Mouse (Mus musculus): Measurements from ENCODE around the gene Fbxw8.

DNA sequence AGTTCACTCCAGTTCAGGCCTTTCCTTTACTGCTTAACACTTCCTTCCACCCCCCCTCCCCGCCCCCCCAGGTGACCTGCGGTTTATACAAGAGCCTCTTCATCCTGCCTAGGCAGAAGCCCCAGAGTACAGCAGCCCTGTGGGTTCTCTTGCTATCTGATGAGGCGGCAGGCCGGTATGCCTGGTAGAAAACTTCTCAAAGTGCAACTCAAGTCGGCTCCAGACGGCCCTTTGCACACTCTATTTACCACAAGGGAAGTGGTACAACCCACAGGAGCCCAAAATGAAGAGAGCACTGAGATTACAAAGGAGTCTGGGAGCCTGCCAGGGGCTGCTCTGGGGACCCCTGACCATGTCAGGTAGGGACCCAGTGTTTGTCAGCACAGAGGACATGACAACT lies 73.3 kb downstream of the Fbxw8 start:
- no peak for TF ChIP-seq CTCF (IDR thresholded peaks at IDR 0.05; ENCODE audit: control insufficient read depth, insufficient read depth, insufficient replicate concordance, low read depth, low read length)
- TF ChIP-seq POLR2A (IDR thresholded peaks at IDR 0.05; ENCODE audit: control insufficient read depth, low read depth, low read length): no peak
